Mouse (Mus musculus) midbrain, embryonic 13.5 days (tissue): ENCODE measurements at regions not wholly inside any gene's neighbourhood (a gene's known extent, or its start where the extent isn't known, plus 50 kb on each side); places are given as distances from the start of the nearest gene placed in this dataset.
A peak's percentile ranks its signal among the peaks of the same experiment; 100 is the strongest.

Experiments
- ATAC-seq: fragments of 200-750 bp; cut with Nextera tagmentation; 2 replicates; pipeline ENCODE4 v1.8.0; 2017; ENCODE audit warnings: mild to moderate bottlenecking, moderate TSS enrichment, moderate library complexity
- H3K27ac ChIP-seq: fragments of 300-500 bp; sonication (generic); 2 replicates; pipeline ENCODE4 v1.5.1; 2015; ENCODE audit warnings: inconsistent platforms, mild to moderate bottlenecking, moderate library complexity
- H3K27me3 ChIP-seq: fragments of 300-500 bp; sonication (generic); 2 replicates; pipeline ENCODE4 v1.6.1; 2015; ENCODE audit warnings: mild to moderate bottlenecking, inconsistent platforms
- H3K36me3 ChIP-seq: fragments of 300-500 bp; sonication (generic); 2 replicates; pipeline ENCODE4 v1.6.1; 2015; ENCODE audit warnings: mild to moderate bottlenecking, inconsistent platforms
- H3K4me1 ChIP-seq: fragments of 300-500 bp; sonication (generic); replicated peaks from 2 replicates; pipeline ENCODE4 v1.6.1; 2015; ENCODE audit warnings: inconsistent platforms
- H3K4me2 ChIP-seq: fragments of 300-500 bp; sonication (generic); replicated peaks from 2 replicates; pipeline ENCODE4 v1.6.1; 2015; ENCODE audit warnings: moderate library complexity, mild to moderate bottlenecking, inconsistent platforms
- H3K4me3 ChIP-seq: fragments of 300-500 bp; sonication (generic); replicated peaks from 2 replicates; pipeline ENCODE4 v1.5.1; 2015; ENCODE audit warnings: mild to moderate bottlenecking, inconsistent platforms
- H3K9ac ChIP-seq: fragments of 300-500 bp; sonication (generic); replicated peaks from 2 replicates; pipeline ENCODE4 v1.6.1; 2015; ENCODE audit warnings: mild to moderate bottlenecking, inconsistent platforms
- H3K9me3 ChIP-seq: fragments of 300-500 bp; sonication (generic); 2 replicates; pipeline ENCODE4 v1.6.1; 2016; ENCODE audit warnings: mild to moderate bottlenecking, inconsistent platforms
- WGBS: fragments of 180-500 bp; shearing (Covaris S2); methylation state at CpG from one replicate; pipeline ENCODE4 v1.1.7; 2015; 5-methylcytosine and 5-hydroxymethylcytosine counted together

- Histone ChIP-seq H3K36me3 (no peaks in the 10 kb centered on the region), H3K27me3 (no peaks in the 10 kb centered on the region), H3K4me3 (no peak overlapping the region), H3K27ac (no peak overlapping the region), H3K9ac (no peak overlapping the region), H3K4me2 (no peak overlapping the region), H3K9me3 (no peaks in the 10 kb centered on the region), H3K4me1 (no peaks in the 10 kb centered on the region)
- 53% methylated on average over 8 of the region's 8 CpGs for WGBS
- ATAC-seq, result no peak
These were observed 178.3 kb upstream of the Fam19a5 start for GRCm38 (mm10) chr15:87365712-87366361.

GRCm38 (mm10) chr15:87367381-87367780 is 176.7 kb upstream of the Fam19a5 start:
- no peaks in the 10 kb centered on the region for H3K4me1 ChIP-seq
- no peaks in the 10 kb centered on the region for H3K27me3 ChIP-seq
- WGBS, result 51% methylated on average over 5 of the region's 5 CpGs
- no peak overlapping the region for H3K4me2 ChIP-seq
- no peak overlapping the region for H3K9ac ChIP-seq
- no peak overlapping the region for H3K27ac ChIP-seq
- no peak for ATAC-seq
- no peaks in the 10 kb centered on the region for H3K9me3 ChIP-seq
- H3K36me3 ChIP-seq, result no peaks in the 10 kb centered on the region
- no peak overlapping the region for H3K4me3 ChIP-seq

GRCm38 (mm10) chr15:87369381-87369780 is 174.7 kb upstream of the Fam19a5 start:
- Histone ChIP-seq H3K9me3 (no peaks in the 10 kb centered on the region), H3K9ac (no peak overlapping the region), H3K36me3 (no peaks in the 10 kb centered on the region), H3K4me1 (no peaks in the 10 kb centered on the region; the same call in 1 of the 2 replicates), H3K27ac (no peak overlapping the region), H3K27me3 (no peaks in the 10 kb centered on the region), H3K4me3 (no peak overlapping the region), H3K4me2 (no peak overlapping the region)
- ATAC-seq, result no peak
- WGBS, result 90% methylated on average over 3 of the region's 3 CpGs

GRCm38 (mm10) chr15:87369836-87370235 is 174.3 kb upstream of the Fam19a5 start:
- no peak for ATAC-seq

GRCm38 (mm10) chr15:87370761-87371160 is 173.3 kb upstream of the Fam19a5 start:
- Histone ChIP-seq H3K4me2 (no peak overlapping the region), H3K9me3 (no peaks in the 10 kb centered on the region), H3K27me3 (no peaks in the 10 kb centered on the region), H3K4me3 (no peak overlapping the region), H3K9ac (no peak overlapping the region), H3K4me1 (peaks cover 6% of the 10 kb centered on the region; the same call in 1 of the 2 replicates), H3K27ac (no peak overlapping the region), H3K36me3 (no peaks in the 10 kb centered on the region)
- WGBS, result 77% methylated on average over 7 of the region's 7 CpGs
- ATAC-seq, result no peak

More at GRCm38 (mm10) chr15:87369836-87370235, 174.3 kb upstream of the Fam19a5 start:
- Histone ChIP-seq H3K27me3 (no peaks in the 10 kb centered on the region), H3K27ac (no peak overlapping the region), H3K4me3 (no peak overlapping the region), H3K9ac (no peak overlapping the region), H3K4me1 (peaks cover under 1% of the 10 kb centered on the region; the same call in 1 of the 2 replicates), H3K36me3 (no peaks in the 10 kb centered on the region), H3K4me2 (no peak overlapping the region), H3K9me3 (no peaks in the 10 kb centered on the region)
- WGBS, result 89% methylated on average over 9 of the region's 9 CpGs

- peak overlapping the region; percentile 21 for H3K27ac ChIP-seq
- H3K9ac ChIP-seq, result no peak overlapping the region
- H3K9me3 ChIP-seq, result no peaks in the 10 kb centered on the region
- WGBS, result 75% methylated on average over 13 of the region's 13 CpGs
- no peaks in the 10 kb centered on the region for H3K36me3 ChIP-seq
- no peaks in the 10 kb centered on the region for H3K27me3 ChIP-seq
- no peak overlapping the region for H3K4me3 ChIP-seq
- H3K4me2 ChIP-seq, result no peak overlapping the region
- no peak for ATAC-seq
- peaks cover 6% of the 10 kb centered on the region; the same call in 1 of the 2 replicates for H3K4me1 ChIP-seq
These were observed 169.4 kb upstream of the Fam19a5 start for GRCm38 (mm10) chr15:87374670-87375069.

GRCm38 (mm10) chr15:87375596-87376194 is 168.4 kb upstream of the Fam19a5 start:
- H3K27ac ChIP-seq, result no peak overlapping the region
- WGBS, result 79% methylated on average over 14 of the region's 14 CpGs
- H3K4me1 ChIP-seq, result peaks cover 6% of the 10 kb centered on the region; the same call in 1 of the 2 replicates
- H3K9ac ChIP-seq, result no peak overlapping the region
- no peaks in the 10 kb centered on the region for H3K36me3 ChIP-seq
- no peaks in the 10 kb centered on the region for H3K27me3 ChIP-seq
- H3K4me2 ChIP-seq, result no peak overlapping the region
- no peaks in the 10 kb centered on the region for H3K9me3 ChIP-seq
- H3K4me3 ChIP-seq, result no peak overlapping the region
- no peak for ATAC-seq

GRCm38 (mm10) chr15:87383551-87384265 is 160.4 kb upstream of the Fam19a5 start:
- H3K27me3 ChIP-seq, result no peaks in the 10 kb centered on the region
- no peaks in the 10 kb centered on the region for H3K36me3 ChIP-seq
- ATAC-seq, result no peak
- no peaks in the 10 kb centered on the region for H3K9me3 ChIP-seq
- H3K4me3 ChIP-seq, result no peak overlapping the region
- H3K4me1 ChIP-seq, result 0 out of 2 replicates have a peak, but pooled peaks cover 11% of the 10 kb centered on the region
- no peak overlapping the region for H3K9ac ChIP-seq
- no peak overlapping the region for H3K4me2 ChIP-seq
- 60% methylated on average over 6 of the region's 6 CpGs for WGBS
- H3K27ac ChIP-seq, result no peak overlapping the region

GRCm38 (mm10) chr15:87384279-87385066 is 159.6 kb upstream of the Fam19a5 start:
- Histone ChIP-seq H3K9ac (no peak overlapping the region), H3K4me1 (0 out of 2 replicates have a peak, but pooled peaks cover 11% of the 10 kb centered on the region), H3K27me3 (no peaks in the 10 kb centered on the region), H3K4me3 (no peak overlapping the region), H3K9me3 (no peaks in the 10 kb centered on the region), H3K4me2 (no peak overlapping the region), H3K27ac (no peak overlapping the region), H3K36me3 (no peaks in the 10 kb centered on the region)
- no peak for ATAC-seq
- WGBS, result 73% methylated on average over 13 of the region's 13 CpGs

- H3K27ac ChIP-seq, result no peak overlapping the region
- no peaks in the 10 kb centered on the region for H3K9me3 ChIP-seq
- ATAC-seq, result no peak
- H3K9ac ChIP-seq, result no peak overlapping the region
- H3K4me2 ChIP-seq, result no peak overlapping the region
- 93% methylated on average over 6 of the region's 6 CpGs for WGBS
- H3K4me3 ChIP-seq, result no peak overlapping the region
- H3K4me1 ChIP-seq, result 0 out of 2 replicates have a peak, but pooled peaks cover 12% of the 10 kb centered on the region
- H3K36me3 ChIP-seq, result no peaks in the 10 kb centered on the region
- no peaks in the 10 kb centered on the region for H3K27me3 ChIP-seq
These were observed 157.6 kb upstream of the Fam19a5 start for GRCm38 (mm10) chr15:87386513-87386983.

- no peaks in the 10 kb centered on the region for H3K9me3 ChIP-seq
- no peaks in the 10 kb centered on the region for H3K27me3 ChIP-seq
- H3K36me3 ChIP-seq, result no peaks in the 10 kb centered on the region
- H3K4me1 ChIP-seq, result 0 out of 2 replicates have a peak, but pooled peaks cover 5% of the 10 kb centered on the region
- no peak overlapping the region for H3K9ac ChIP-seq
- 48% methylated on average over 8 of the region's 8 CpGs for WGBS
- no peak overlapping the region for H3K4me3 ChIP-seq
- H3K4me2 ChIP-seq, result no peak overlapping the region
- no peak for ATAC-seq
- no peak overlapping the region for H3K27ac ChIP-seq
These were observed 152.7 kb upstream of the Fam19a5 start for GRCm38 (mm10) chr15:87391395-87391794.
